Mouse (Mus musculus): ENCODE data around the gene Dkkl1. TPM values are rescaled to one million over a fixed set of nuclear protein-coding genes. Genes with fewer than 3 reads are reported as not detected.

The Dkkl1 gene
- total and polyA plus RNA-seq, 2 experiments, result 0.21 TPM; not detected in 1

DNA sequence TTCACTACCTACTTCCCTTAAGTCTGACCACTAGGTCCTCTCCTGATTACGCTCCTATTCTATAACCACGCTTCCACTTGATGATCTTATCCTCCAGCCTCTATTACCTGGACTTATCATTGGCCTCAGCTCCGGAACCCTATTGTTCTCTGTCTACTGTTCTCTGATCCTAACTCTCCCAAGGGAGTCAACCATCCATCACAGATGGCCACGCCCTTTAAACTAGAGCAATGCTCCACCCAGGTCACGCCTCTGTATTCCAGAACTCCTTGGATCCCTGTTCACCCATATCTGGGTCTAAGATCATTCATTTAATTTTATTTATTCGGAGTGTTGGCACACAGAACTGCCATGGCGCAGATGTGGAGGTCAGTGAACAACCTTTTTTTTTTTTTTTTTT, 409 bp upstream of the Dkkl1 start:
- Histone ChIP-seq H3K27ac (replicated peaks; ENCODE audit: insufficient read depth, low read depth, low read length) (no peak overlapping the region), H3K79me2 (ENCODE audit: control insufficient read depth, insufficient read depth, low read length) (no peaks in the 10 kb centered on the region), H3K36me3 (ENCODE audit: control insufficient read depth, insufficient read depth, low read length) (no peaks in the 10 kb centered on the region), H3K4me1 (ENCODE audit: control insufficient read depth, insufficient read depth, low read length) (peaks cover 3% of the 10 kb centered on the region), H3K27me3 (ENCODE audit: control insufficient read depth, insufficient read depth, low read length) (peaks cover 3% of the 10 kb centered on the region; the same call in 1 of the 2 replicates), H3K4me3 (ENCODE audit: insufficient read depth, low read depth, low read length) (no peak overlapping the region), H3K9ac (ENCODE audit: low read depth, low read length) (no peak overlapping the region)
- no peak for DNase-seq (ENCODE audit: extremely low read depth, low read depth, low spot score)
- WGBS, result 87% methylated on average over 7 of the region's 7 CpGs
- no peak for TF ChIP-seq CTCF (IDR thresholded peaks at IDR 0.05; ENCODE audit: low read depth, low read length)
- TF ChIP-seq POLR2A (IDR thresholded peaks at IDR 0.05; ENCODE audit: extremely low read depth, insufficient read depth, low read length), result no peak

DNA sequence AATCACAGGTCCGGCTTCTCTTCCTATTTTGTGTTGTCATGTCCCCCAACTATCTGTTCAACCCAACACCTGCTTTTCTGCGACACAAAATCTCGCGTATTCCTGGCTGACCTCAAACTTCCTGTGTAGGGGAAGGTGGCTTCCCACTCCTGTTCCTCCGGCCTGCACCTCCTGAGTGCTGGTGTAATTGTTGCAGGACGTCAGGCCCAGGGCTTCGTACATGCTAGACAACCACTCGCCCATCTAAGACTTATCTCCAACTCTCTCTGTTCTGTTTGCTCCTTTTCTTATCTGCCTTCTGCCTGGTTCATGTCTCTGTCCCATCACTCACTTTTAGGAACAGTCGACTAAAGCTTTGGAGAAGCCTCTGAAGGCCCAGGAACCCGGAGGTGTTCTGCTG, 877 bp downstream of the Dkkl1 start:
- Histone ChIP-seq H3K9ac (ENCODE audit: low read depth, low read length) (no peak overlapping the region), H3K79me2 (ENCODE audit: control insufficient read depth, insufficient read depth, low read length) (no peaks in the 10 kb centered on the region), H3K4me3 (ENCODE audit: insufficient read depth, low read depth, low read length) (no peak overlapping the region), H3K27ac (replicated peaks; ENCODE audit: insufficient read depth, low read depth, low read length) (no peak overlapping the region), H3K27me3 (ENCODE audit: control insufficient read depth, insufficient read depth, low read length) (peaks cover 3% of the 10 kb centered on the region; the same call in 1 of the 2 replicates), H3K4me1 (ENCODE audit: control insufficient read depth, insufficient read depth, low read length) (peaks cover 2% of the 10 kb centered on the region), H3K36me3 (ENCODE audit: control insufficient read depth, insufficient read depth, low read length) (no peaks in the 10 kb centered on the region)
- 74% methylated on average over 10 of the region's 10 CpGs for WGBS
- DNase-seq (ENCODE audit: extremely low read depth, low read depth, low spot score), result no peak
- TF ChIP-seq CTCF (IDR thresholded peaks at IDR 0.05; ENCODE audit: low read depth, low read length) (no peak), POLR2A (IDR thresholded peaks at IDR 0.05; ENCODE audit: extremely low read depth, insufficient read depth, low read length) (no peak)

- DNase-seq (ENCODE audit: extremely low read depth, low read depth, low spot score), result no peak
- Histone ChIP-seq H3K9ac (ENCODE audit: low read depth, low read length) (no peak overlapping the region), H3K4me1 (ENCODE audit: control insufficient read depth, insufficient read depth, low read length) (no peaks in the 10 kb centered on the region), H3K27me3 (ENCODE audit: control insufficient read depth, insufficient read depth, low read length) (peaks cover 3% of the 10 kb centered on the region; the same call in 1 of the 2 replicates), H3K36me3 (ENCODE audit: control insufficient read depth, insufficient read depth, low read length) (no peaks in the 10 kb centered on the region), H3K27ac (replicated peaks; ENCODE audit: insufficient read depth, low read depth, low read length) (no peak overlapping the region), H3K79me2 (ENCODE audit: control insufficient read depth, insufficient read depth, low read length) (no peaks in the 10 kb centered on the region), H3K4me3 (ENCODE audit: insufficient read depth, low read depth, low read length) (no peak overlapping the region)
- 86% methylated on average over 6 of the region's 6 CpGs for WGBS
- TF ChIP-seq POLR2A (IDR thresholded peaks at IDR 0.05; ENCODE audit: extremely low read depth, insufficient read depth, low read length), result no peak
- TF ChIP-seq CTCF (IDR thresholded peaks at IDR 0.05; ENCODE audit: low read depth, low read length), result no peak
Observed at GRCm38 (mm10) chr7:45208260-45208659, 3.7 kb downstream of the Dkkl1 start.

DNA sequence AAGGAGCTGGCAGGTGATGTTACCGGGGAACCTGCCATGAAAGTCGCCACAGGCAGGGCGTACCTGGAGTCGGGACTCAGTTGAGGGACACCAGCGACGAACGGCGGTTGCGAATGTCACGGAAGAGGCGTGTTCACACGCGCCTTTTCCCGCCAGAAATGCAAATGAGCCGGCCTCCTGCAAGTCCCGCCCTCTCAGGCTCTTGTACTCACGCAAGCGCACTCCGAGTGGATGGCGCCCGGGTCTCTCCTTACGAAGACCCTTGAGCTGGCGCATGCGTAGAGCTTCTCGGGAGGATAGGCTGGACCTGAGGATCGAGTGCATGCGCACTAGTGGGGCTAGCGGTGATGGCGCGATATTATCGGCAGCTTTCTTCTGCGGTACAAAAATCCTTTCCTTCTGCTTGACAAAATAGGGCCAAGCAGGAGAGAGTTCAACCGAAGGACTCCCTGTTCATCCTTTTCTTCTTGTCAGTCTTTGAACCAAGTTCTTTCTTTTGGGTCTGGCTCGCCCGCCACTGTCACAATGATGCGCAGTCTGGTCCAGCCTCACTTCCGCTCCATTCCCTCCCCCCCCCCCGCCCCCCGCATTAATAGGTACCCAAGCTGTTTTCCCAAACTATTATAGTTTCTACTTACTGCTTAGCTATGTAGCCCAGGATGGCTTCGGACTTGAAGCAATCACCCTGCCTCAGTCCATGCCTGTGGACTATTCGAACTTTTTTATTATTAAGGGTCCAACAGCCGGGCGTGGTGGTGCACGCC, 7.4 kb downstream of the Dkkl1 start, which contains the start of gene Ccdc155:
Gene Ccdc155 (minus strand): TSS at position 513 of the 764 bp plus-strand sequence.
- H3K36me3 ChIP-seq (ENCODE audit: control insufficient read depth, insufficient read depth, low read length), result no peaks in the 10 kb centered on the region
- H3K79me2 ChIP-seq (ENCODE audit: control insufficient read depth, insufficient read depth, low read length), result no peaks in the 10 kb centered on the region
- WGBS, result 10% methylated on average over 44 of the region's 44 CpGs
- H3K4me1 ChIP-seq (ENCODE audit: control insufficient read depth, insufficient read depth, low read length), result no peaks in the 10 kb centered on the region
- no peaks in the 10 kb centered on the region for H3K27me3 ChIP-seq (ENCODE audit: control insufficient read depth, insufficient read depth, low read length)
- H3K9ac ChIP-seq (ENCODE audit: low read depth, low read length), result no peak within 1 kb of the TSS
- DNase-seq (ENCODE audit: extremely low read depth, low read depth, low spot score), result peak; percentile 61
- H3K4me3 ChIP-seq (ENCODE audit: insufficient read depth, low read depth, low read length), result peak within 1 kb of the TSS; percentile 22; the same call in 1 of the 2 replicates
- TF ChIP-seq POLR2A (IDR thresholded peaks at IDR 0.05; ENCODE audit: extremely low read depth, insufficient read depth, low read length) (no peak), CTCF (IDR thresholded peaks at IDR 0.05; ENCODE audit: low read depth, low read length) (no peak)
- H3K27ac ChIP-seq (replicated peaks; ENCODE audit: insufficient read depth, low read depth, low read length), result no peak within 1 kb of the TSS

- 65% methylated on average over 10 of the region's 10 CpGs for WGBS
- Histone ChIP-seq H3K4me3 (ENCODE audit: insufficient read depth, low read depth, low read length) (no peak overlapping the region), H3K4me1 (ENCODE audit: control insufficient read depth, insufficient read depth, low read length) (no peaks in the 10 kb centered on the region), H3K27ac (replicated peaks; ENCODE audit: insufficient read depth, low read depth, low read length) (no peak overlapping the region), H3K9ac (ENCODE audit: low read depth, low read length) (no peak overlapping the region), H3K27me3 (ENCODE audit: control insufficient read depth, insufficient read depth, low read length) (no peaks in the 10 kb centered on the region), H3K79me2 (ENCODE audit: control insufficient read depth, insufficient read depth, low read length) (no peaks in the 10 kb centered on the region), H3K36me3 (ENCODE audit: control insufficient read depth, insufficient read depth, low read length) (no peaks in the 10 kb centered on the region)
- DNase-seq (ENCODE audit: extremely low read depth, low read depth, low spot score), result no peak
- no peak for TF ChIP-seq CTCF (IDR thresholded peaks at IDR 0.05; ENCODE audit: low read depth, low read length)
- TF ChIP-seq POLR2A (IDR thresholded peaks at IDR 0.05; ENCODE audit: extremely low read depth, insufficient read depth, low read length), result no peak
Observed at GRCm38 (mm10) chr7:45202654-45203053, 9.3 kb downstream of the Dkkl1 start.

GRCm38 (mm10) chr7:45198961-45199360, 13.0 kb downstream of the Dkkl1 start:
- no peaks in the 10 kb centered on the region for H3K79me2 ChIP-seq (ENCODE audit: control insufficient read depth, insufficient read depth, low read length)
- H3K4me1 ChIP-seq (ENCODE audit: control insufficient read depth, insufficient read depth, low read length), result no peaks in the 10 kb centered on the region
- 80% methylated on average over 11 of the region's 11 CpGs for WGBS
- no peak for DNase-seq (ENCODE audit: extremely low read depth, low read depth, low spot score)
- H3K27me3 ChIP-seq (ENCODE audit: control insufficient read depth, insufficient read depth, low read length), result no peaks in the 10 kb centered on the region
- H3K9ac ChIP-seq (ENCODE audit: low read depth, low read length), result no peak overlapping the region
- no peak overlapping the region for H3K27ac ChIP-seq (replicated peaks; ENCODE audit: insufficient read depth, low read depth, low read length)
- no peak overlapping the region for H3K4me3 ChIP-seq (ENCODE audit: insufficient read depth, low read depth, low read length)
- TF ChIP-seq POLR2A (IDR thresholded peaks at IDR 0.05; ENCODE audit: extremely low read depth, insufficient read depth, low read length), result no peak
- TF ChIP-seq CTCF (IDR thresholded peaks at IDR 0.05; ENCODE audit: low read depth, low read length), result no peak
- H3K36me3 ChIP-seq (ENCODE audit: control insufficient read depth, insufficient read depth, low read length), result no peaks in the 10 kb centered on the region

All from liver, adult 2 months (tissue).